Mouse (Mus musculus) cerebellum, postnatal 14 days (tissue): ENCODE measurements around the gene Tas2r105.

ENCODE experiments used
- DNase-seq, 2 experiments: peaks; one replicate each; pipeline ENCODE4 v3.0.0; 2021; ENCODE audit warnings: mixed read lengths in 2 of 2

Tas2r105 gene

DNA sequence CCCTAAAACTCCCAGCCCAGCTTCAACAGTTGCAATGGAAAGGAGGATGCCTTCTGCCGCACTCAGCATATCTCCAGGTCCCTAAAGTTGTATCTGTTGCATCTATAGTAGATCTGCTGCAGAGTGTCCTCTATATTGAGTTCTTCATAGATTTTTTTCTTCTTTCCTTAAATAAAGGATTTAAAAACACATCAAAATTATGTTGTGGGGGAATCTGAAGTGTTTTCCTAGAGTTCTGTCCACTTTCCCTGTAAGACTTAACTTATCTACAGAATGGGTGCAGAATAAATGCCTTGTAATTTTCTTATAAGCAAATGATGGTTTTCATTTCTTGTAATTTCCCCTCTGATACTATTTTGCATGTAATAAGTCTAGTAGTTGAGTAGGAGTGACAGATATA, at the start of gene Tas2r105:
Gene Tas2r105, minus strand, starts transcription at position 101 of the 400 bp plus-strand sequence.
- DNase-seq: no peak

DNA sequence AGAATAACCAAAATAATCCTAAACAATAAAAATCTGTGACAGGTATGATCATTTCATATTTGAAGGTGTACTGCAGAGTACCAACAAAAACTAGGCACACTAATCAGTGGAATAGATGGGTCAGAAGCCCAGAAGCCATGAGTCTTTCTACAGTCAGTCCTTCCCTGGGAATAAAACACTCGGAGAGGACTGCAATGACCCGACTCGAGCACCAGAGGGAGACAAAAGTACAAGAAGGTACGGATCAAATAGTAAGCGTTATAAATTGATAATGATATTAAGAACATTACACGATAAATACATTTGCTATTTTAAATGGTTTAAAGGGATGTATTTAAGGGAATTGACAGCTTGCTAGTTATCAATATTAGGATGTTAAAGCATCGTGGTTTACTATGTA, 25.5 kb upstream of the Tas2r105 start:
- no peak for DNase-seq

DNA sequence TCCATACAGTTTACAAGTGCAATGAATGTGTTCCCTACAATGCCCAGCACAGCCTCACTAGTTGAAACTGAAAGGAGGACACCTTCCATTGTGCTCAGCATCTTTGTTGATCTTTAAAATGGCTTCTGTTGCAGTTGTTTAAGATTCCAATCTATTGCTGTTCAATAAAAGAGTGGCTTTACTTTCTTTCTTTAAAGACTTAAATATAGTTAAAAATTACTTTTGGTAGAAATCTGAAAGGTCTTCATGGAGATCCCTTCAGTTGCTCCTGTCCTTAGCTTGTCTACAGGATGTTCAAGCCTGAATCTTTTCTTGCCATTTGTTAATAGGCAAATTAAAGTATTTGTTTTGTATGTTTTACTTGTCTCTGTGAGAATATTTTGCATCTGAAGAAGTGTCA, 2.7 kb upstream of the Tas2r105 start, which contains the start of gene Tas2r114:
Gene Tas2r114, minus strand, starts transcription at position 101 of the 400 bp plus-strand sequence.
- DNase-seq: no peak

DNA sequence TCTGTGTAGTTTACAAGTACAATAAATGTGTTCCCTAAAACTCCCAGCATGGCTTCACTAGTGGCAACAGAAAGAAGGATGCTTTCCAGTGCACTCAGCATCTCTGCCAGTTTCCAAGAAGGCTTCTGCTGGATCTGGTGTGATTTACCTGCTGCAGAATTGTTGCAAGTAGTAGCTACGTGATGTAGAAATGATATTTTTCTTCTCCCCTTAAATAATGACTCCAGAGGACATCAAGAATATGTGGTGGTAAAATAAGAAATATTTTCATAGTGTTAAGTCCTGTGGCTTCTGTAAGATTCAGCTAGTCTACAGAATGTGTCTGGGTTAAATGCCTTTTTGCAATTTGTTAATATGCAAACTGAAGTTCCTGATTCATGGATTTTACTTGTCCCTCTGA, 1.7 kb downstream of the Tas2r105 start, which contains the start of gene Tas2r104:
Gene Tas2r104, minus strand, starts transcription at position 101 of the 400 bp plus-strand sequence.
- no peak for DNase-seq

DNA sequence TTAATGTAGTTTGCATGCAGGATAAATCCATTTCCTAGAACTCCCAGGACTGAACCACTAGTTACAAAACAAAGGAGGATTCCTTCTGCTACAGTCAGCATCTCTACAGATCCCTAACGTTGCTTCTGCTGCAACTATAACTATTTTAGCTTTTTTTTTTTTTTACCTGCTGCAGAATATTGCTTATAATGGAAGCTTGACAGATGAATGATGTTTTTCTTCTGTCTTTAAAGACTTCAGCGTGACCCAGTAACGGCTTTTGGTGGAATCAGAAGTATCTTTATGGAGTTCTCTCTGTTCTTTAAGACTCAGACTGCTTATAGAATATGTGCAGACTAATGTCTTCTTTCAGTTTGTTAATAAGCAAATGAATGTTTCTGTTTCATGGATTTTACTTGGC, 8.5 kb downstream of the Tas2r105 start, which contains the start of gene Tas2r106:
Gene Tas2r106, minus strand, starts transcription at position 101 of the 400 bp plus-strand sequence.
- no peak for DNase-seq

DNA sequence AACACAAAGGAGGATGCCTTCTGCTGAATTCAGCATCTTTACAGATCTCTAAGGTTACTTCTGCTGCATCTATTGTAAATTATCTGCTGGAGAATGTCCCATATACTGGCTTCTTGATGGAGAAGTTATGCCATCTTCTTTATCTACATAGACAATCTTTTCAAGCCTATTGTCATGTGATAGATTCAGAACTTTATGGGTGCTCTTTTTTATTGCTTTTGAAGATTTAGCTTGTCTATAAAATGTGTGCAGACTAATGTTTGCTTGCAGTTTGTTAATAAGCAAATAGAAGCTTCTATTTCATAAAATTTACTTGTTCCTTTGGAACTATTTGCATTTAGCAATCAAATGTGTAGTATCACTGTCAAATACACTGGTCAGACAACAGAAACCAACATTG, 27.2 kb downstream of the Tas2r105 start, which contains the start of gene Tas2r107:
Gene Tas2r107, minus strand, starts transcription at position 101 of the 400 bp plus-strand sequence.
- no peak for DNase-seq
